Mouse (Mus musculus): ENCODE measurements around the gene Ptch1. TPM values are rescaled to one million over a fixed set of nuclear protein-coding genes. Genes with fewer than 3 reads are reported as not detected.

The Ptch1 gene
- polyA plus RNA-seq, 1 experiment from 2014 or later = 13.8 TPM

GRCm38 (mm10) chr13:63496646-63497582, 76.5 kb downstream of the Ptch1 start, which contains the start of gene Fancc:
Fancc (minus strand) TSS chr13:63497278.
- DNase-seq (ENCODE audit: low read depth, low spot score) (no peak), ATAC-seq (no peak)
- peaks cover 3% of the 10 kb centered on the region for H3K27me3 ChIP-seq
- ChIA-PET POLR2A (interaction anchor here (0.7 kb wide), 1 partner anchor 43 kb away, joined by 3 read pairs; no protein-coding TSS in a partner anchor), CTCF (interaction anchor here (1.1 kb wide), 1 partner anchor 61 kb away, joined by 3 read pairs; no protein-coding TSS in a partner anchor)
- in situ Hi-C loops (cut with MboI; ENCODE audit: low pct_unique_long_range_greater_than_20kb) = no loop called here
- TF ChIP-seq CTCF (IDR thresholded peaks at IDR 0.05) = no peak

- no peak for ATAC-seq
- POLR2A ChIA-PET = no interaction called here
- CTCF ChIA-PET = interaction anchor here (1.6 kb wide), 1 partner anchor 11 kb away, joined by 4 read pairs; no protein-coding TSS in a partner anchor
- H3K27me3 ChIP-seq = peaks cover 15% of the 10 kb centered on the region
- no peak for DNase-seq (ENCODE audit: low read depth, low spot score)
- in situ Hi-C loops (cut with MboI; ENCODE audit: low pct_unique_long_range_greater_than_20kb) = no loop called here
- no peak for TF ChIP-seq CTCF (IDR thresholded peaks at IDR 0.05)
Observed at GRCm38 (mm10) chr13:63487707-63488042, 85.7 kb downstream of the Ptch1 start.

DNA sequence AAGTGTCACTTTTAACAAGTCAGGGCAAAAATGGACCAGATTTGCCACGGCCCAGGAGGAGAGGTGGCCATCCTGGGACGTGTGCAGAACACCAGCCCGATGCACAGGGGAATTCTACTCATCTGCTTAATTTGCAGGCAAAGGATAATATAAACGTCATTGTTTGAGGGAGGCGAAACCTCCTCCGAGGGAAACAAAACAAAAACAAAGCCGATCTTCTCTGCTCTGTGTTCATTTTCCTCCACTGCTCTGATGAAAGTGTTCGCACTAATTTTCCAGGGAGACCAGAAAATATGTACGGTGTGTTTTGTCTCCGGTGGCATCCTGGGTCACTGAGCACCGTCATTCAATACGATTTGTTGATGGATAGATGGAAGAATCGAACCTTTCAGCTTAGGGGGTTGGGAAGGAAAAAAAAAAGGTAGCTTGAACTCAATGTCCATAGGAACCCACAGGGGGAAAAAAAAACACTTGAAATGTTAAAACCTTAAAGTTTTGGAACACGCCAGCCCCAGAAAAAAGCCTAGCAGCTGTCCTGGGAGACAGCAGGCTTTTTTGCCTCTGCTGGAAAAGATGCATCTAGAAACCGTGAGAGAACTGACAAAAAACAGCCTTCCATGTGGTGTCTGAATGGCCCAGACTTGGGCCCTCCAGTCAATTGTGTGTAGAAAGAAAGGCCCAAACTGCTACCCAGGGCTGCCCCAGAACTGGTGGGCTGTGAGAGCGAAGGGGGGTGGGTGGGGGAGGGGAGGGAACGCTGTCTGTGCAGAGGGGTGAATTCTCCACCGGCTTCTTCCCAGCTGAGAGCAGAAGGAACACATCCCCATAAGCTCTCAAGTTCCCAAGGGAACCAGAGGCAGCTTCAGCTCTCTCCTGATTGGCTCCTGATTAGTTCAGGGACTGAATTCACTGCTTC, 86.3 kb downstream of the Ptch1 start:
- ChIA-PET CTCF (no interaction called here), POLR2A (no interaction called here)
- TF ChIP-seq CTCF (IDR thresholded peaks at IDR 0.05) = no peak
- H3K27me3 ChIP-seq = peaks cover 15% of the 10 kb centered on the region
- ATAC-seq (no peak), DNase-seq (ENCODE audit: low read depth, low spot score) (no peak)
- in situ Hi-C loops (cut with MboI; ENCODE audit: low pct_unique_long_range_greater_than_20kb) = no loop called here

DNA sequence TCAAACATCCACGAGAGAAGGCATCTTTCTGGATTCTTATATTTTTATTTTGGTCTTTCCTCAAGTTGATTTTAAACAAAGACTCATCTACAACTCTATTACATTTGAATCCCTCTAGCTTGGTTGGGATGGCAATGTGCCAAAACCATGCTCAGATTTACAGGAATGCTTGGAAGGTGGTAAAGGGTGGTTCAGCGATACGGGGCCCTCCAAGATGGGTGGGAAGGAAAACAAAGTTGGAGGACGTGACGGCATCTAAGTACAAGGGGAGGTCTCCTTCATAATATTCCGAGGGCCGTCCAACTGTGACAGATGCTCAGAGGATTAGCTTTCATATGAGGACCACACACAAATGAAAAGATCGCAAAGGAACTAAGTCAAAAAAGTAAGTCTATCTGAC, 98.0 kb downstream of the Ptch1 start:
- CTCF ChIA-PET = no interaction called here
- ATAC-seq (no peak), DNase-seq (ENCODE audit: low read depth, low spot score) (no peak)
- no peak for TF ChIP-seq CTCF (IDR thresholded peaks at IDR 0.05)
- H3K27me3 ChIP-seq = no peaks in the 10 kb centered on the region
- in situ Hi-C loops (cut with MboI; ENCODE audit: low pct_unique_long_range_greater_than_20kb) = no loop called here
- POLR2A ChIA-PET = interaction anchor here (0.6 kb wide), 1 partner anchor 527 kb away, joined by 3 read pairs; no protein-coding TSS in a partner anchor

Other genes with a start within 250 kb of the Ptch1 start
- 7.9 TPM for gene Fancc, start 76.3 kb downstream of the Ptch1 start, polyA plus RNA-seq (2021)
- 22.5 TPM for gene Ercc6l2, start 241.6 kb upstream of the Ptch1 start, polyA plus RNA-seq (2021)

Data from Patski (cell line).